Mouse (Mus musculus): ENCODE measurements around the gene Dazap2.

Gene Dazap2

GRCm38 (mm10) chr15:100614996-100615824 lies at the start of gene Dazap2:
Gene Dazap2 (plus strand): TSS chr15:100615349.
- peak; percentile 93 to 97 for DNase-seq (ENCODE audit: low read depth in 1 of 2, low spot score in 2 of 2)

GRCm38 (mm10) chr15:100566531-100566930 lies 48.6 kb upstream of the Dazap2 start:
- no peak for DNase-seq (ENCODE audit: low read depth in 1 of 2, low spot score in 2 of 2)

- no peak for DNase-seq (ENCODE audit: low read depth in 1 of 2, low spot score in 2 of 2)
Observed at GRCm38 (mm10) chr15:100569239-100569638, 45.9 kb upstream of the Dazap2 start.

GRCm38 (mm10) chr15:100573946-100574345 lies 41.2 kb upstream of the Dazap2 start:
- DNase-seq (ENCODE audit: low read depth in 1 of 2, low spot score in 2 of 2): no peak

GRCm38 (mm10) chr15:100574378-100574777 lies 40.8 kb upstream of the Dazap2 start:
- DNase-seq (ENCODE audit: low read depth in 1 of 2, low spot score in 2 of 2): no peak

- no peak for DNase-seq (ENCODE audit: low read depth in 1 of 2, low spot score in 2 of 2)
Observed at GRCm38 (mm10) chr15:100575366-100575765, 39.8 kb upstream of the Dazap2 start.

GRCm38 (mm10) chr15:100576392-100576791 lies 38.8 kb upstream of the Dazap2 start:
- DNase-seq (ENCODE audit: low read depth in 1 of 2, low spot score in 2 of 2): no peak

GRCm38 (mm10) chr15:100576810-100577209 lies 38.3 kb upstream of the Dazap2 start:
- DNase-seq (ENCODE audit: low read depth in 1 of 2, low spot score in 2 of 2): no peak

- DNase-seq (ENCODE audit: low read depth in 1 of 2, low spot score in 2 of 2): no peak
Observed at GRCm38 (mm10) chr15:100577972-100578371, 37.2 kb upstream of the Dazap2 start.

- no peak for DNase-seq (ENCODE audit: low read depth in 1 of 2, low spot score in 2 of 2)
Observed at GRCm38 (mm10) chr15:100580108-100580507, 35.0 kb upstream of the Dazap2 start.

GRCm38 (mm10) chr15:100585931-100586330 lies 29.2 kb upstream of the Dazap2 start:
- DNase-seq (ENCODE audit: low read depth in 1 of 2, low spot score in 2 of 2): no peak

GRCm38 (mm10) chr15:100587166-100587565 lies 28.0 kb upstream of the Dazap2 start:
- no peak for DNase-seq (ENCODE audit: low read depth in 1 of 2, low spot score in 2 of 2)

- DNase-seq (ENCODE audit: low read depth in 1 of 2, low spot score in 2 of 2): no peak
Observed at GRCm38 (mm10) chr15:100588297-100588696, 26.9 kb upstream of the Dazap2 start.

- DNase-seq (ENCODE audit: low read depth in 1 of 2, low spot score in 2 of 2): no peak
Observed at GRCm38 (mm10) chr15:100590436-100590835, 24.7 kb upstream of the Dazap2 start.

- DNase-seq (ENCODE audit: low read depth in 1 of 2, low spot score in 2 of 2): no peak
Observed at GRCm38 (mm10) chr15:100592817-100593216, 22.3 kb upstream of the Dazap2 start.

GRCm38 (mm10) chr15:100598287-100598882 lies 16.8 kb upstream of the Dazap2 start:
- no peak for DNase-seq (ENCODE audit: low read depth in 1 of 2, low spot score in 2 of 2)

- peak in 1 of 2 experiments; percentile 19 for DNase-seq (ENCODE audit: low read depth in 1 of 2, low spot score in 2 of 2)
Observed at GRCm38 (mm10) chr15:100598883-100599275, 16.3 kb upstream of the Dazap2 start.

GRCm38 (mm10) chr15:100599276-100600046 lies 15.7 kb upstream of the Dazap2 start, which contains the start of gene Pou6f1:
Gene Pou6f1 (minus strand): TSS chr15:100599984.
- no peak for DNase-seq (ENCODE audit: low read depth in 1 of 2, low spot score in 2 of 2)

GRCm38 (mm10) chr15:100600047-100600695 lies 15.0 kb upstream of the Dazap2 start:
- peak in 1 of 2 experiments; percentile 51 for DNase-seq (ENCODE audit: low read depth in 1 of 2, low spot score in 2 of 2)

GRCm38 (mm10) chr15:100600696-100601272 lies 14.4 kb upstream of the Dazap2 start:
- no peak for DNase-seq (ENCODE audit: low read depth in 1 of 2, low spot score in 2 of 2)

- no peak for DNase-seq (ENCODE audit: low read depth in 1 of 2, low spot score in 2 of 2)
Observed at GRCm38 (mm10) chr15:100601669-100602068, 13.5 kb upstream of the Dazap2 start.

All from monocyte, adult 2 months (primary cell).